Mouse (Mus musculus) liver, embryonic 14.5 days (tissue): ENCODE results near the gene Uvrag. TPM values are rescaled to one million over a fixed set of nuclear protein-coding genes. Genes with fewer than 3 reads are reported as not detected.
A peak's percentile ranks its signal among the peaks of the same experiment; 100 is the strongest.

ENCODE experiments used
- ATAC-seq: fragments of 200-750 bp; cut with Nextera tagmentation; 2 replicates; pipeline ENCODE4 v1.8.0; 2017; ENCODE audit warnings: moderate number of reproducible peaks, mild to moderate bottlenecking, moderate library complexity; ENCODE audit not compliant: insufficient read depth
- DNase-seq, 3 experiments: peaks; one replicate each; pipeline ENCODE4 v3.0.0-alpha.2; 2012 to 2013; ENCODE audit warnings: low read depth in 3 of 3, low spot score in 3 of 3
- H3K27ac ChIP-seq: fragments of 300-500 bp; sonication (generic); 2 replicates; pipeline ENCODE4 v1.5.1; 2014; ENCODE audit warnings: moderate library complexity, mild to moderate bottlenecking, control low read depth, inconsistent platforms
- H3K27me3 ChIP-seq: fragments of 300-500 bp; sonication (generic); 2 replicates; pipeline ENCODE4 v1.6.1; 2014; ENCODE audit warnings: mild to moderate bottlenecking, low read length, moderate library complexity; ENCODE audit not compliant: control insufficient read depth, insufficient read depth
- H3K36me3 ChIP-seq: fragments of 300-500 bp; sonication (generic); replicated peaks from 2 replicates; pipeline ENCODE4 v1.6.1; 2014; ENCODE audit warnings: low read depth; ENCODE audit not compliant: control insufficient read depth, insufficient read depth
- H3K4me1 ChIP-seq, 2 experiments: fragments of 200-500 bp in 1 of 2; fragments of 300-500 bp in 1 of 2; sonication (generic) in 1 of 2; replicated peaks; 2 replicates each; pipeline ENCODE4 v1.6.1; 2012 to 2014; ENCODE audit warnings: antibody characterized with exemption in 1 of 2, inconsistent platforms in 1 of 2, low read length in 1 of 2; ENCODE audit not compliant: control insufficient read depth in 2 of 2, insufficient read depth in 2 of 2
- H3K4me2 ChIP-seq: fragments of 300-500 bp; sonication (generic); 2 replicates; pipeline ENCODE4 v1.6.1; 2014; ENCODE audit warnings: low read depth, mild to moderate bottlenecking, control low read depth, moderate library complexity
- H3K4me3 ChIP-seq, 2 experiments: fragments of 200-500 bp in 1 of 2; fragments of 300-500 bp in 1 of 2; sonication (generic) in 1 of 2; 2 replicates each; pipeline ENCODE4 v1.5.1; 2012 to 2014; ENCODE audit warnings: low read depth in 2 of 2, low read length in 2 of 2, mild to moderate bottlenecking in 2 of 2, control low read depth in 1 of 2, inconsistent platforms in 1 of 2, moderate library complexity in 1 of 2; ENCODE audit not compliant: insufficient read depth in 1 of 2
- H3K9ac ChIP-seq: fragments of 300-500 bp; sonication (generic); replicated peaks from 2 replicates; pipeline ENCODE4 v1.6.1; 2014; ENCODE audit warnings: mild to moderate bottlenecking, control low read depth, moderate library complexity
- H3K9me3 ChIP-seq: fragments of 300-500 bp; sonication (generic); 2 replicates; pipeline ENCODE4 v1.6.1; 2016; ENCODE audit warnings: low read length, mixed read lengths; ENCODE audit not compliant: control insufficient read depth
- CTCF ChIP-seq: IDR thresholded peaks from 2 replicates; pipeline ENCODE4 v1.5.1; 2016; ENCODE audit warnings: antibody characterized with exemption, low read depth, control low read depth
- EP300 ChIP-seq: IDR thresholded peaks from 2 replicates; pipeline ENCODE4 v1.6.1; 2016; ENCODE audit warnings: antibody characterized with exemption, low read depth
- WGBS: fragments of 180-500 bp; shearing (Covaris S2); extraction: QIAGEN DNeasy Blood & Tissue Kit; methylation state at CpG from one replicate; pipeline ENCODE4 v1.1.7; 2014; ENCODE audit not compliant: insufficient replicate concordance; 5-methylcytosine and 5-hydroxymethylcytosine counted together
- polyA plus RNA-seq, 2 experiments: library from polyadenylated mRNA; depleted of rRNA in 1 of 2; stranded (reverse) in 1 of 2; unstranded in 1 of 2; fragments of >200 nt; fragmentation: Nextera tagmentation in 1 of 2; extraction: Ambion mirVana in 1 of 2; gene quantifications; 2 replicates each; pipeline versions ENCODE4 v1.2.1 to v1.2.3; 2012 to 2014

Gene Uvrag
- polyA plus RNA-seq, 2 experiments = 3.9 to 5.7 TPM

- H3K4me2 ChIP-seq = no peak overlapping the region
- no peaks in the 10 kb centered on the region for H3K27me3 ChIP-seq
- DNase-seq (no peak), ATAC-seq (no peak)
- no peaks in the 10 kb centered on the region for H3K9me3 ChIP-seq
- no peak overlapping the region for H3K4me3 ChIP-seq
- H3K9ac ChIP-seq = no peak overlapping the region
- no peak overlapping the region for H3K27ac ChIP-seq
- WGBS = 48% methylated on average over 3 of the region's 3 CpGs
- TF ChIP-seq CTCF (no peak), EP300 (no peak)
- H3K4me1 ChIP-seq = peaks cover 13 to 22% of the 10 kb centered on the region in 2 experiments
- H3K36me3 ChIP-seq = no peaks in the 10 kb centered on the region
Observed at GRCm38 (mm10) chr7:99143244-99143643, 2.3 kb upstream of the Uvrag start.

GRCm38 (mm10) chr7:99141919-99142606, 1.1 kb upstream of the Uvrag start:
- no peak for ATAC-seq
- Histone ChIP-seq H3K9me3 (no peaks in the 10 kb centered on the region), H3K4me2 (peak overlapping the region; percentile 91)

GRCm38 (mm10) chr7:99140511-99140910, 430 bp downstream of the Uvrag start:
- Histone ChIP-seq H3K4me1 (peaks cover 13 to 17% of the 10 kb centered on the region in 2 experiments), H3K4me3 (peak overlapping the region; percentile 86 to 90), H3K9ac (peak overlapping the region; percentile 89), H3K27me3 (no peaks in the 10 kb centered on the region), H3K9me3 (no peaks in the 10 kb centered on the region), H3K27ac (peak overlapping the region; percentile 42; the same call in 1 of the 2 replicates), H3K4me2 (peak overlapping the region; percentile 91), H3K36me3 (no peaks in the 10 kb centered on the region)
- no peak for TF ChIP-seq CTCF
- under 1% methylated on average over 39 of the region's 39 CpGs for WGBS
- peak; percentile 4; the same call in 1 of the 2 replicates for ATAC-seq
- DNase-seq = no peak

More at GRCm38 (mm10) chr7:99141919-99142606, 1.1 kb upstream of the Uvrag start:
- no peaks in the 10 kb centered on the region for H3K27me3 ChIP-seq
- H3K27ac ChIP-seq = no peak overlapping the region
- 34% methylated on average over 12 of the region's 12 CpGs for WGBS
- peak overlapping the region; percentile 47 to 90 for H3K4me3 ChIP-seq
- TF ChIP-seq CTCF = no peak
- no peak for TF ChIP-seq EP300
- peaks cover 13 to 22% of the 10 kb centered on the region in 2 experiments for H3K4me1 ChIP-seq
- H3K36me3 ChIP-seq = no peaks in the 10 kb centered on the region
- DNase-seq = no peak
- no peak overlapping the region for H3K9ac ChIP-seq

- peak overlapping the region; percentile 91 for H3K4me2 ChIP-seq
- H3K4me3 ChIP-seq = peak overlapping the region; percentile 86 to 90
- H3K9me3 ChIP-seq = no peaks in the 10 kb centered on the region
- H3K36me3 ChIP-seq = no peaks in the 10 kb centered on the region
- peak overlapping the region; percentile 89 for H3K9ac ChIP-seq
- 2% methylated on average over 13 of the region's 13 CpGs for WGBS
- no peak for TF ChIP-seq EP300
- no peak for TF ChIP-seq CTCF
- peak overlapping the region; percentile 25; the same call in 1 of the 2 replicates for H3K27ac ChIP-seq
- H3K4me1 ChIP-seq = peaks cover 13 to 17% of the 10 kb centered on the region in 2 experiments
- ATAC-seq = no peak
- no peaks in the 10 kb centered on the region for H3K27me3 ChIP-seq
- no peak for DNase-seq
Observed at GRCm38 (mm10) chr7:99139841-99140491, 975 bp downstream of the Uvrag start.

- Histone ChIP-seq H3K4me1 (peaks cover 13 to 17% of the 10 kb centered on the region in 2 experiments), H3K9ac (no peak overlapping the region), H3K27ac (no peak overlapping the region), H3K4me2 (no peak overlapping the region), H3K36me3 (no peaks in the 10 kb centered on the region), H3K9me3 (no peaks in the 10 kb centered on the region), H3K4me3 (no peak overlapping the region), H3K27me3 (no peaks in the 10 kb centered on the region)
- ATAC-seq = no peak
- 85% methylated on average over 4 of the region's 4 CpGs for whole genome bisulfite sequencing
- TF ChIP-seq EP300 = no peak
- TF ChIP-seq CTCF = no peak
- DNase-seq = no peak
Observed at GRCm38 (mm10) chr7:99137541-99137940, 3.4 kb downstream of the Uvrag start.
